Mouse (Mus musculus) neural tube, embryonic 13.5 days (tissue): ENCODE measurements around the gene Sorl1. TPM values are rescaled to one million over a fixed set of nuclear protein-coding genes. Genes with fewer than 3 reads are reported as not detected.

ENCODE experiments used
- ATAC-seq: fragments of 200-750 bp; cut with Nextera tagmentation; 2 replicates; pipeline ENCODE4 v1.8.0; 2017; ENCODE audit warnings: low read depth, mild to moderate bottlenecking, moderate TSS enrichment, moderate library complexity
- H3K27ac ChIP-seq: fragments of 300-500 bp; sonication (generic); replicated peaks from 2 replicates; pipeline ENCODE4 v1.5.1; 2015; ENCODE audit warnings: moderate library complexity, mild to moderate bottlenecking, inconsistent platforms
- H3K27me3 ChIP-seq: fragments of 300-500 bp; sonication (generic); 2 replicates; pipeline ENCODE4 v1.6.1; 2015; ENCODE audit warnings: mild to moderate bottlenecking, inconsistent platforms
- H3K36me3 ChIP-seq: fragments of 300-500 bp; sonication (generic); 2 replicates; pipeline ENCODE4 v1.6.1; 2015; ENCODE audit warnings: mild to moderate bottlenecking, inconsistent platforms
- H3K4me1 ChIP-seq: fragments of 300-500 bp; sonication (generic); replicated peaks from 2 replicates; pipeline ENCODE4 v1.6.1; 2015; ENCODE audit warnings: inconsistent platforms
- H3K4me2 ChIP-seq: fragments of 300-500 bp; sonication (generic); 2 replicates; pipeline ENCODE4 v1.6.1; 2015; ENCODE audit warnings: inconsistent platforms, mild to moderate bottlenecking, moderate library complexity
- H3K4me3 ChIP-seq: fragments of 300-500 bp; sonication (generic); 2 replicates; pipeline ENCODE4 v1.5.1; 2015; ENCODE audit warnings: mild to moderate bottlenecking, inconsistent platforms
- H3K9ac ChIP-seq: fragments of 300-500 bp; sonication (generic); 2 replicates; pipeline ENCODE4 v1.6.1; 2015; ENCODE audit warnings: moderate library complexity, mild to moderate bottlenecking, inconsistent platforms
- H3K9me3 ChIP-seq: fragments of 300-500 bp; sonication (generic); 2 replicates; pipeline ENCODE4 v1.6.1; 2016; ENCODE audit warnings: inconsistent platforms
- WGBS: fragments of 180-500 bp; shearing (Covaris S2); methylation state at CpG from one replicate; pipeline ENCODE4 v1.1.7; 2015; 5-methylcytosine and 5-hydroxymethylcytosine counted together
- polyA plus RNA-seq: library from polyadenylated mRNA; unstranded; fragments of >200 nt; fragmentation: Nextera tagmentation; extraction: Ambion mirVana; gene quantifications from 2 replicates; pipeline ENCODE4 v1.2.1, GENCODE M21; 2015

Gene Sorl1
- polyA plus RNA-seq, 1 experiment from 2014 or later = 12.7 TPM

DNA sequence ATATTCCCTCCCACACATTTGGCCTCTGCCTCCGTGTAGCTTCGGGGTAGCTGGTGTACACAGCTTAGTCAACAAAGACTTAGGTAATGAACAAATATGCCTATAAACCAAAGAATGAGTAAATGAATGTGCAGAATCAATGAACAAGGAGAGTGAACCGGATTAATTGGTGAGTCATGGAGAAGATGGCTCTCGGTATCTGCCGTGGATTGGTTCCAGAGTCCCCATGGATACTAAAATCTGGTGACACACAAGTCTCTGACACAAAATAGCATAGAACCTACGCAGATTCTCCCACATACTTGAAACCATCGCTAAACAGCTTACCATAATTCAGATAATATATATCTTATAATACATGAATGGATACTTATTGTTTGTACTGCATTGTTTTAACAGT is 22.8 kb downstream of the Sorl1 start:
- Histone ChIP-seq H3K9ac (no peak overlapping the region), H3K27me3 (no peaks in the 10 kb centered on the region), H3K27ac (no peak overlapping the region), H3K9me3 (no peaks in the 10 kb centered on the region), H3K4me1 (peaks cover 16% of the 10 kb centered on the region), H3K4me2 (no peak overlapping the region), H3K36me3 (peaks cover 20% of the 10 kb centered on the region; the same call in 1 of the 2 replicates), H3K4me3 (no peak overlapping the region)
- 87% methylated on average over 7 of the region's 7 CpGs for WGBS
- ATAC-seq = no peak

DNA sequence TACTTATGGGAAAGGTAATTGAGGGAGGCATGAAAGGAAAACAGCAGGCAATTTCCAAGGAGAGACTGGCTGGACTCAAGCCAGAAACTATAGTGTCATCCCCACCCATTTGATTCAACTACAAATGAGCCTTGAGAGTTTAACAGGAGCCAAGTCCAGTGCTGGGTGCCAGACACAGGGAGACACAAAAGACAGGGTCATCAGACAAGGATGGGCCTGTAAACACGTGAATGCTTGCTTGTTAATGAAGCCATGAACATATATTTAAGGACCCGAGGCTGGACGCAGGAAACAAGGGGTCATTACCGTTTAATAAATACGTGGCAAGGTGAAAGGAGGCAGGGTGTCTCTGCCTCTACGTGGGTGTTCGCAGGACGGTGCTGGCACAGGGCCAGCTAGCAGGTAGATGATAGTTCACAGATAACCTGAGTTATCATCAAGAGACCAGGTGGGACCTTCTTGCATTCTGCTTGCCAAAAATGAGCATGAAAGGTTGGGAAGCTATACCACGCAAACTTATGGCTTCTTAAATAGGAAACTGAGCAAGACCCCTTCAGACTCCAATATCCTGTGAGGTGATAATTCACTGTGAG is 23.4 kb downstream of the Sorl1 start:
- Histone ChIP-seq H3K27me3 (no peaks in the 10 kb centered on the region), H3K36me3 (peaks cover 24% of the 10 kb centered on the region; the same call in 1 of the 2 replicates), H3K27ac (no peak overlapping the region), H3K4me1 (peaks cover 16% of the 10 kb centered on the region), H3K9ac (no peak overlapping the region), H3K4me3 (no peak overlapping the region), H3K4me2 (no peak overlapping the region), H3K9me3 (no peaks in the 10 kb centered on the region)
- ATAC-seq = no peak
- 63% methylated on average over 9 of the region's 9 CpGs for WGBS

DNA sequence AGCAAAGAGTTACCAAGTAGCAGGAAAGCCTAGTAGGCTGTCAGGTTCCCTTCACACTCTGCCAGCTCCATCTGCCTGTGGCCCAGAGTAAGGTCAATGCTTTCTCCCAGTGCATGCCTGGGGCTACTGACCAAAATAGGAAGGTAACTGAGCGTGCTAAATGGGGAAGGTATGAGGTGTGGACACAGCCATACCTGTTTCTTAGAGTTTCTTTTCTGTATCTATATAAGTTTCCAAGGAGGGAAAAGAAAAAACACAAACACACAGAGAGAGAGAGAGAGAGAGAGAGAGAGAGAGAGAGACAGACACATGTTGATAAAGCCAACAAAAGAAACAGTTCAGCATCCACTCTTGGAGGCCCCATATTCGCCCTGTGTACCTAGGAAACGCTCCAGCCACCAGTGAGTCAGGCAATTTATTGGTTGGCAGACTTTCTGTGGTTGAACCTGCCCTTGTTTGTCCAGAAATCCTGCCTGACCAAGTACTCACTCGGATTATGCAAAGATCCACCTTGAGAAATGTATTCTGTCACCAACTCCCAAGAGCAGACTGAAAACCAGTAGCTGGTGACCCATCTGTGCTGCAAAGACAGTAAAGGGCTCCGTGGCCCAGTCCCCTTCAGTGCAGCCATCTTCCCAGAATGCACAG is 25.5 kb downstream of the Sorl1 start:
- no peak overlapping the region for H3K4me3 ChIP-seq
- H3K27me3 ChIP-seq = no peaks in the 10 kb centered on the region
- no peak for ATAC-seq
- WGBS = 87% methylated on average over 5 of the region's 5 CpGs
- H3K9ac ChIP-seq = no peak overlapping the region
- H3K4me1 ChIP-seq = peaks cover 29% of the 10 kb centered on the region
- H3K9me3 ChIP-seq = no peaks in the 10 kb centered on the region
- H3K4me2 ChIP-seq = no peak overlapping the region
- no peak overlapping the region for H3K27ac ChIP-seq
- H3K36me3 ChIP-seq = peaks cover 24% of the 10 kb centered on the region; the same call in 1 of the 2 replicates

DNA sequence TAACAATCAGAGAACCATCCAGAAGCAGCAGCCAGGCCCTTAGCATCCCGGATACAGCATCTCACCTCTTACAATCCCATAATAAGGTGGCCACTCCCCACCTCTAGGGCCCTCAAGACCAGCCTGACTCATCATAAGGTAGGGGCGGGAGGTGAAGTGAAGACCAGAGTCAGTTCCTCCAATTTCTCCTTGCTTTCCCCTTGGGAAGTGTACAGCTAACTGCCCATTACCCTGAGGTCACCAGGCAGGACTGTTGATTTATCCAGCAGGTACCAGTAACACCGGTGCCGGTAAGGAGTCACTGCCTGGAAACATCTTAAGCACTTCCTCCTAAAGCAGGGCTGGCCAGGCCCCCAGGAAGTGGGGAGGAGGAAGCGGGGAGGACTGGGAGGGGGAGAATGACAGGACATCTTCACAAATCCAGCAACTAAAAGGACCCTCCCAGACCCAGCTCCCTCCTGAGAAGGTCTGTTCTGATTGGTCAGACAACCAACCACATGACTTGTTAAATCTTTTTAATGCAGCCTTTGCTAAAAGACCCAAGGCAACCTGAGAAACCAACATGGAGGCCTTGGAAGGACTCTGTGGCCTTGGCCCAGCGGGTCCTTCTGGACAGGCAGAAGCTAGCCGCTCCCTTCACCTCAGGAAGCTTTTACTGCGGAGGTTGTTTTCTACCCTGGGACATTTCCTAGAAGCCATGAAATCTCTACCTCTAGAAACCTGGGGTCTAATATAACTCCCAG is 26.2 kb downstream of the Sorl1 start:
- no peak overlapping the region for H3K4me3 ChIP-seq
- no peak overlapping the region for H3K9ac ChIP-seq
- ATAC-seq = no peak
- no peak overlapping the region for H3K27ac ChIP-seq
- peaks cover 29% of the 10 kb centered on the region for H3K4me1 ChIP-seq
- H3K27me3 ChIP-seq = no peaks in the 10 kb centered on the region
- WGBS = 93% methylated on average over 8 of the region's 8 CpGs
- no peaks in the 10 kb centered on the region for H3K9me3 ChIP-seq
- peaks cover 24% of the 10 kb centered on the region; the same call in 1 of the 2 replicates for H3K36me3 ChIP-seq
- H3K4me2 ChIP-seq = no peak overlapping the region

DNA sequence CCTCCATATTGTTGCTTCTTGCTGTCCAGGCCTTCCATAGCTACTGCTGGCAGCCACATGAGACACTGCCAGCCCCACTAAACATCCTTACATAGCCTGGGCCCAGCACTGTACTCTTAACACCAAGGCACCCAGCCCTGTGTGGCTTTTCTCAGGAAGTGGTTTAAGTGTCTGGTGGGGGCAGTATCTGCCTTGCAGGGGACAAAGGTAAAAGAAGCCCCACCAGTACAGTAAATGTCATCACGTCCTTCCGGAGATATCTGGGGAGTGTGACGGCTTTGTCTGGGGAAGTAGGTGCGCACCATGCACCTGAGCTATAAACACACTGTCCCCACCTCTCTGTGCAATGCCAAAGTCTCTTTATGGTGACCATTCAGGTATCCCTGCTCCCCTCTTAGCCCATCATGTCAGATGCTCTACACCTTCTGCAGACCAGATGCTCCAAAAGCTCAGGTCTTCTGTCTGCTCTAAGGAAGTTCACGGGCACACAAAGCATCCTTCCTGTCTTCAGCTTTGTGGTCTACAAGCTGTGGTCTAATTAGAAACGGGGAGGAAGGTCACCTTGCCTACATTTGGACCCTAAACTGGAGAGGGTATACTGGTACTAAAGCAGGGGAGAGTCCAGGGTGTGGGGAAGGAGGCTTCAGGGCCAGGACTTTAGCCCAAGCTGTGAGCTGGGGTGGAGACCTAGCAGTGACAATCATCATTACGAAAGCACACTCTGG is 26.9 kb downstream of the Sorl1 start:
- H3K9me3 ChIP-seq = no peaks in the 10 kb centered on the region
- H3K4me2 ChIP-seq = no peak overlapping the region
- no peaks in the 10 kb centered on the region for H3K27me3 ChIP-seq
- H3K4me1 ChIP-seq = peaks cover 29% of the 10 kb centered on the region
- H3K9ac ChIP-seq = no peak overlapping the region
- 92% methylated on average over 7 of the region's 7 CpGs for WGBS
- H3K36me3 ChIP-seq = peaks cover 25% of the 10 kb centered on the region; the same call in 1 of the 2 replicates
- H3K27ac ChIP-seq = no peak overlapping the region
- no peak for ATAC-seq
- H3K4me3 ChIP-seq = no peak overlapping the region

DNA sequence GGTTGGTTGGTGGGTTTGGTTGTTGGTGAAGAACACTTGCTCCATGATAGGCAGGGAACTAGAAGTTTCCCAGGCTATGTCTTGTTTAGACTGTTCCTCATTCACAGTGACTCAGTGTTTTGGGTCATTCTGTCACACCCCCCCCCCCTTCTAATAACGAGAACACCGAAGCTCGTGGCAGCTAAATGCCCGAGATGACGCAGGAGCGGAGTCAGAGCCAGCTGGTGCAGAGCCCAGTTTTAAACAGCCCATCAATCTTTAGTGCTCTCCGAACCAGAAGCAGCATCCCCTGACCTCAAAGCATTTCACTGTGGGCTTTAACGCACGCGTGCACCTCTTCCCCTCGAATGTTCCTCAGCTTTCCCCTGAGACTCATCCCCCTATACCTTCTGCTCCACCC is 29.3 kb downstream of the Sorl1 start:
- ATAC-seq = peak; percentile 46; the same call in 1 of the 2 replicates
- H3K9ac ChIP-seq = no peak overlapping the region
- peaks cover 13% of the 10 kb centered on the region for H3K4me1 ChIP-seq
- 30% methylated on average over 11 of the region's 11 CpGs for WGBS
- H3K27me3 ChIP-seq = no peaks in the 10 kb centered on the region
- no peak overlapping the region for H3K4me3 ChIP-seq
- H3K9me3 ChIP-seq = no peaks in the 10 kb centered on the region
- H3K4me2 ChIP-seq = no peak overlapping the region
- H3K27ac ChIP-seq = no peak overlapping the region
- H3K36me3 ChIP-seq = peaks cover 39% of the 10 kb centered on the region; the same call in 1 of the 2 replicates

DNA sequence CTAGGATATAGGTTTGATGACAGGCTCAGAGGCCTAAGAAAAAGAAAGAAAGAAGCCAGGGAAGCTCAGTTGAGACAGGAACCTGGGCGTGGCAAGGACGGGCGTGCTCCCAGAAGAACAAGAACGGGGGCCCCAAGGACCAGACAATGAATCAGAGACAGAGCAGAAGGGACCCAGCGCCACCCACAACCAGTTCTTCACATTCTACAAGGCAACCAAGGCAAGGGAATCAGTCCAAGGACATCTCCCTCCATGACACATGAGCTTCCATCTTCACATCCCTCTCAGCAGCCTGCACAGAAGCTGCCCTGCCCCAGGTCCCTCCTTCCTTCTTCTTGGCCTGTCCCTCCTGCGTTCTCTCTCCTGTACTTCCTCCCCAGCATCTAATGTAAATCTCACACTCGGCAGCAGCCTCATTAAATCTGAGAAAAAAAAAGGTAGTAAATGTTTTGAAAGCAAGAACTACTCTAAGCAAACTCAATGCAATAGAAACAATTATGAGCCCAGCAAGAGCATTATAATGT is 30.0 kb downstream of the Sorl1 start:
- WGBS = 84% methylated on average over 7 of the region's 7 CpGs
- H3K36me3 ChIP-seq = peaks cover 41% of the 10 kb centered on the region; the same call in 1 of the 2 replicates
- no peaks in the 10 kb centered on the region for H3K27me3 ChIP-seq
- H3K9ac ChIP-seq = no peak overlapping the region
- no peak overlapping the region for H3K4me3 ChIP-seq
- no peak for ATAC-seq
- H3K9me3 ChIP-seq = no peaks in the 10 kb centered on the region
- no peak overlapping the region for H3K27ac ChIP-seq
- H3K4me1 ChIP-seq = peaks cover 13% of the 10 kb centered on the region
- H3K4me2 ChIP-seq = no peak overlapping the region

DNA sequence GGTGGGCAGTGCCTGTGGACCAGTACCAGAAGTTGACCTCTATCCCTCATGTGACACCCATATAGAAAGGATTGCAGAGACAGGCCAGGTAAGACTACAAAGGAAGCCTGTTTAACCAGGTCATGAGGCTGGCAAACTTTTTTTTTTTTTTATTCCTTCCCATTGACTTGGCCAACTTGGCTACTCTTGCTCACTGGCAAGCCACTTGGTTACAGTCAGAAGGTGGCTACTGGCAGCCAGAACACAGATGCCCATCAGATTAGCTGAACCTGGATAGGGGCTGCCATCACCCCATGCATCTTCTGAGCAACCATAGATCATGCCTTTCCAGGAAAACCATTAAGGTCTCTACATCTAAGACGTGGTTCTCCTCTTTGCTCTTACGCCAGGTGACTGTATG is 31.3 kb downstream of the Sorl1 start:
- Histone ChIP-seq H3K4me2 (no peak overlapping the region), H3K27me3 (no peaks in the 10 kb centered on the region), H3K27ac (no peak overlapping the region), H3K9ac (no peak overlapping the region), H3K9me3 (no peaks in the 10 kb centered on the region), H3K4me3 (no peak overlapping the region), H3K4me1 (peaks cover 13% of the 10 kb centered on the region), H3K36me3 (peaks cover 37% of the 10 kb centered on the region)
- no peak for ATAC-seq
- 88% methylated on average over 2 of the region's 2 CpGs for WGBS

DNA sequence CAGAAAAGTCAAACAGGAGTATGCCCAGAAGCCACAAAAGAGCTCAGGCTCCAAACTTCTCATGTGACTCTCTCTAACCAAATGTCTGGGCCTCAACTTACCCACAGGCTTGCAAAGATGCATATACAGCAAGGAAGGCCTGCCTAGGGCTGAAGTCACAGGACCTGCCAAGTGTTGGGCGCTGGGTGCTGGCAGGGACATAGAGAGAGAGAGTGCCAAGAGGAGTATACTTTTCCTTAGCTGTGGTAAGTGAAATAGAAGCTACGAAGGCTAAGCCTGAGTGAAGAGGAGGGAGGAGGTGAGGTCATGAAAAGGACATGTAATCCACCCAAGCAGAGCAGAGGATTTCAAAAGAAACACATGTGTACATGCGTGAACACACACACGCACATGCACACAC is 32.5 kb downstream of the Sorl1 start:
- Histone ChIP-seq H3K36me3 (peaks cover 31% of the 10 kb centered on the region), H3K4me3 (no peak overlapping the region), H3K9me3 (no peaks in the 10 kb centered on the region), H3K9ac (no peak overlapping the region), H3K27me3 (no peaks in the 10 kb centered on the region), H3K27ac (no peak overlapping the region), H3K4me2 (no peak overlapping the region), H3K4me1 (peaks cover 13% of the 10 kb centered on the region)
- 90% methylated on average over 4 of the region's 4 CpGs for WGBS
- no peak for ATAC-seq

DNA sequence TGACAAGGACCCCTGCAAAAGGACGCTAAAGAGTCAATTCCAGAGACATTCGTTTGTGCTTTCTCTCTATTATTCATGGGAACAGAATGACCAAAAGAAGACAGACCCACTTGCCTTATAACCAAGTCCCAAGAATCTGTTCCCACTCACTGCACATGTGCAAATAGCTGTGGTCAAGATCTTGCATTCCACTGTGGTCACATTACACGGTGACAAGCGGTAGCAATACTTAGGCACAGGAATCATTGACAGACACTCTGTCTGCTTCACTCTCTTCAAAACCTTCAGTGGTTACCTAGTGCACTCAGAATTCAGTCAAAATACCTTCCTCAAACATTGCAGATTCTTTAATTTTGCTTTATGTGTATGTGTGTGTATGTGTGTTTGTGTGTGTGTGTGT is 36.2 kb downstream of the Sorl1 start:
- 87% methylated on average over 4 of the region's 4 CpGs for WGBS
- H3K4me1 ChIP-seq = no peaks in the 10 kb centered on the region
- H3K4me2 ChIP-seq = no peak overlapping the region
- H3K27ac ChIP-seq = no peak overlapping the region
- H3K36me3 ChIP-seq = peaks cover 27% of the 10 kb centered on the region
- H3K9ac ChIP-seq = no peak overlapping the region
- ATAC-seq = no peak
- no peaks in the 10 kb centered on the region for H3K27me3 ChIP-seq
- no peak overlapping the region for H3K4me3 ChIP-seq
- no peaks in the 10 kb centered on the region for H3K9me3 ChIP-seq

DNA sequence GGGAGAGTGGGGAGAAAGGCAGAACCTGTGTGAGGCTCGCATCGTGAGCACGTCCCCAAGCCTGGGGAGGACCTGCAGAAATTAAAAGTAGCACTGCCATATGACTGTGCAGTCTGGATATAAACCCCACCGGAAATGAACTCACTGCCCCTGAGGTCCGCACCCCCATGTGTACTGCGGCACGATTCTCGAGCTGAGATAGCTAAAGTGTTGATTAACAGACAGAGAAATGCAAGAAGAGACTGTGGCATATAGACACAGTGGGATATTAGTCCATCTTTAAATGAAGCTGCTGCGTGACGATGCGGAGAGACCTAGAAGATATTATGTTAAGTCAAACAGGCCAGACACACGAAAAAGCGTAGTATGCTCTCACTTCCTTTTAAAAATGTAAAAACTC is 38.1 kb downstream of the Sorl1 start:
- ATAC-seq = no peak
- no peak overlapping the region for H3K9ac ChIP-seq
- no peak overlapping the region for H3K27ac ChIP-seq
- H3K4me3 ChIP-seq = no peak overlapping the region
- H3K4me1 ChIP-seq = no peaks in the 10 kb centered on the region
- H3K4me2 ChIP-seq = no peak overlapping the region
- no peaks in the 10 kb centered on the region for H3K27me3 ChIP-seq
- H3K36me3 ChIP-seq = peaks cover 33% of the 10 kb centered on the region
- WGBS = 93% methylated on average over 13 of the region's 13 CpGs
- H3K9me3 ChIP-seq = no peaks in the 10 kb centered on the region

DNA sequence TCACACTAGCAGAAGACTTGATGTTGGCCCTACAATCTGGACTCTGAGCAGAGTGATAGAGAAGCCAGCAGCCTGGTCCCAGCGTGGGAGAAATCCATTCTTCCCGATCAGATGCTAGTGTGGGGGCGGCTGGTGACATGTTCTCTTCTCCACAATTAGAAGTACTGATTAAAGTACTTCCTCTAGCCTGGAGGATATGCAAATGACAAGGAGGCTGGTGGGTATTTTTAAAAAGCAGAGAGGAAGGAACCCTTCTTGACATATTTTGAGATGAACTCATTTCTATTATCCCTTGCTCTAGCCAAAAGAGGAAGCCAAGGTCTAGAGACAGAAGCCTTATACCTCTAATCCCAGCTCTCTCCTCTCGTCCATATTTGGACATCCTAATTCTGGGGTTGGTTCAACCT is 40.4 kb downstream of the Sorl1 start:
- no peak for ATAC-seq
- H3K27ac ChIP-seq = no peak overlapping the region
- 87% methylated on average over 4 of the region's 4 CpGs for WGBS
- peaks cover 32% of the 10 kb centered on the region for H3K36me3 ChIP-seq
- no peak overlapping the region for H3K9ac ChIP-seq
- no peaks in the 10 kb centered on the region for H3K4me1 ChIP-seq
- H3K4me2 ChIP-seq = no peak overlapping the region
- no peaks in the 10 kb centered on the region for H3K9me3 ChIP-seq
- no peaks in the 10 kb centered on the region for H3K27me3 ChIP-seq
- no peak overlapping the region for H3K4me3 ChIP-seq
